Mouse (Mus musculus): ENCODE results near the gene Fkbp1b. TPM values are rescaled to one million over a fixed set of nuclear protein-coding genes. Genes with fewer than 3 reads are reported as not detected.
"Not testable (repeated sequence)": the region's sequence is repeated elsewhere in the genome, so short reads cannot be mapped to it uniquely, and the experiment has no call there.

Fkbp1b gene
- polyA plus RNA-seq, 1 experiment from 2014 or later = 3.6 TPM

GRCm38 (mm10) chr12:4840010-4840409 lies 1.4 kb downstream of the Fkbp1b start:
- ATAC-seq (ENCODE audit: low read depth) = no peak
- no peak overlapping the region for H3K9ac ChIP-seq (ENCODE audit: low read depth, low read length)

GRCm38 (mm10) chr12:4836959-4837358 lies 4.4 kb downstream of the Fkbp1b start:
- Histone ChIP-seq H3K27ac (ENCODE audit: low read length) (no peak overlapping the region), H3K4me3 (ENCODE audit: low read depth, low read length) (no peak overlapping the region), H3K4me1 (ENCODE audit: control insufficient read depth, low read depth, low read length) (peaks cover 14% of the 10 kb centered on the region), H3K9me3 (replicated peaks; ENCODE audit: control insufficient read depth, low read length) (no peaks in the 10 kb centered on the region), H3K9ac (ENCODE audit: low read depth, low read length) (no peak overlapping the region), H3K4me2 (ENCODE audit: low read depth, low read length) (no peak overlapping the region), H3K27me3 (ENCODE audit: control insufficient read depth, insufficient read depth, low read depth, low read length) (peaks cover 10% of the 10 kb centered on the region), H3K36me3 (ENCODE audit: control insufficient read depth, insufficient read depth) (no peaks in the 10 kb centered on the region; the same call in 1 of the 2 replicates)
- 47% methylated on average over 4 of the region's 4 CpGs for WGBS (ENCODE audit: insufficient replicate concordance)
- no peak for ATAC-seq (ENCODE audit: low read depth)

More at GRCm38 (mm10) chr12:4840010-4840409, 1.4 kb downstream of the Fkbp1b start:
- 19% methylated on average over 6 of the region's 6 CpGs for WGBS (ENCODE audit: insufficient replicate concordance)
- Histone ChIP-seq H3K4me2 (ENCODE audit: low read depth, low read length) (peak overlapping the region; percentile 96), H3K27me3 (ENCODE audit: control insufficient read depth, insufficient read depth, low read depth, low read length) (peaks cover 17% of the 10 kb centered on the region), H3K4me1 (ENCODE audit: control insufficient read depth, low read depth, low read length) (peaks cover 21% of the 10 kb centered on the region), H3K9me3 (replicated peaks; ENCODE audit: control insufficient read depth, low read length) (no peaks in the 10 kb centered on the region), H3K4me3 (ENCODE audit: low read depth, low read length) (peak overlapping the region; percentile 73), H3K27ac (ENCODE audit: low read length) (no peak overlapping the region), H3K36me3 (ENCODE audit: control insufficient read depth, insufficient read depth) (no peaks in the 10 kb centered on the region)

- H3K27ac ChIP-seq (ENCODE audit: low read length) = no peak overlapping the region
- H3K4me1 ChIP-seq (ENCODE audit: control insufficient read depth, low read depth, low read length) = no peaks in the 10 kb centered on the region
- H3K9me3 ChIP-seq (replicated peaks; ENCODE audit: control insufficient read depth, low read length) = no peaks in the 10 kb centered on the region
- no peak overlapping the region for H3K9ac ChIP-seq (ENCODE audit: low read depth, low read length)
- H3K36me3 ChIP-seq (ENCODE audit: control insufficient read depth, insufficient read depth) = peaks cover 16% of the 10 kb centered on the region
- ATAC-seq (ENCODE audit: low read depth) = no peak
- H3K4me3 ChIP-seq (ENCODE audit: low read depth, low read length) = no peak overlapping the region
- 83% methylated on average over 3 of the region's 3 CpGs for WGBS (ENCODE audit: insufficient replicate concordance)
- H3K4me2 ChIP-seq (ENCODE audit: low read depth, low read length) = no peak overlapping the region
- no peaks in the 10 kb centered on the region for H3K27me3 ChIP-seq (ENCODE audit: control insufficient read depth, insufficient read depth, low read depth, low read length)
These were observed 14.1 kb downstream of the Fkbp1b start for GRCm38 (mm10) chr12:4827256-4827655.

GRCm38 (mm10) chr12:4817361-4818101 lies 23.9 kb downstream of the Fkbp1b start, which contains the start of gene Sf3b6:
Sf3b6 (plus strand) TSS chr12:4817544.
- peak within 1 kb of the TSS; percentile 94 for H3K27ac ChIP-seq (ENCODE audit: low read length)
- peak; percentile 97 for ATAC-seq (ENCODE audit: low read depth)
- WGBS (ENCODE audit: insufficient replicate concordance) = under 1% methylated on average over 49 of the region's 49 CpGs
- H3K9me3 ChIP-seq (replicated peaks; ENCODE audit: control insufficient read depth, low read length) = no peaks in the 10 kb centered on the region
- H3K4me2 ChIP-seq (ENCODE audit: low read depth, low read length) = peak within 1 kb of the TSS; percentile 85
- H3K27me3 ChIP-seq (ENCODE audit: control insufficient read depth, insufficient read depth, low read depth, low read length) = no peaks in the 10 kb centered on the region; the same call in 1 of the 2 replicates
- H3K36me3 ChIP-seq (ENCODE audit: control insufficient read depth, insufficient read depth) = peaks cover 14% of the 10 kb centered on the region
- H3K4me3 ChIP-seq (ENCODE audit: low read depth, low read length) = peak within 1 kb of the TSS; percentile 98
- peaks cover 16% of the 10 kb centered on the region for H3K4me1 ChIP-seq (ENCODE audit: control insufficient read depth, low read depth, low read length)
- H3K9ac ChIP-seq (ENCODE audit: low read depth, low read length) = peak within 1 kb of the TSS; percentile 87

GRCm38 (mm10) chr12:4816680-4817360 lies 24.6 kb downstream of the Fkbp1b start:
- peak overlapping the region; percentile 87 for H3K27ac ChIP-seq (ENCODE audit: low read length)
- H3K4me2 ChIP-seq (ENCODE audit: low read depth, low read length) = peak overlapping the region; percentile 84
- ATAC-seq (ENCODE audit: low read depth) = no peak
- WGBS (ENCODE audit: insufficient replicate concordance) = 8% methylated on average over 24 of the region's 24 CpGs
- H3K4me3 ChIP-seq (ENCODE audit: low read depth, low read length) = peak overlapping the region; percentile 98
- no peaks in the 10 kb centered on the region for H3K9me3 ChIP-seq (replicated peaks; ENCODE audit: control insufficient read depth, low read length)
- H3K4me1 ChIP-seq (ENCODE audit: control insufficient read depth, low read depth, low read length) = peaks cover 16% of the 10 kb centered on the region
- H3K27me3 ChIP-seq (ENCODE audit: control insufficient read depth, insufficient read depth, low read depth, low read length) = no peaks in the 10 kb centered on the region; the same call in 1 of the 2 replicates
- H3K9ac ChIP-seq (ENCODE audit: low read depth, low read length) = peak overlapping the region; percentile 81
- peaks cover 13% of the 10 kb centered on the region for H3K36me3 ChIP-seq (ENCODE audit: control insufficient read depth, insufficient read depth)

- no peaks in the 10 kb centered on the region for H3K36me3 ChIP-seq (ENCODE audit: control insufficient read depth, insufficient read depth)
- no peak overlapping the region for H3K9ac ChIP-seq (ENCODE audit: low read depth, low read length)
- H3K4me3 ChIP-seq (ENCODE audit: low read depth, low read length) = no peak overlapping the region
- ATAC-seq (ENCODE audit: low read depth) = no peak
- H3K4me1 ChIP-seq (ENCODE audit: control insufficient read depth, low read depth, low read length) = peaks cover 11% of the 10 kb centered on the region
- no peaks in the 10 kb centered on the region; the same call in 1 of the 2 replicates for H3K27me3 ChIP-seq (ENCODE audit: control insufficient read depth, insufficient read depth, low read depth, low read length)
- no peak overlapping the region for H3K4me2 ChIP-seq (ENCODE audit: low read depth, low read length)
- WGBS (ENCODE audit: insufficient replicate concordance) = 69% methylated on average over 4 of the region's 4 CpGs
- no peaks in the 10 kb centered on the region for H3K9me3 ChIP-seq (replicated peaks; ENCODE audit: control insufficient read depth, low read length)
- H3K27ac ChIP-seq (ENCODE audit: low read length) = no peak overlapping the region
These were observed 27.8 kb downstream of the Fkbp1b start for GRCm38 (mm10) chr12:4813636-4814035.

- ATAC-seq (ENCODE audit: low read depth) = no peak
- Histone ChIP-seq H3K27ac (ENCODE audit: low read length) (no peak overlapping the region), H3K4me2 (ENCODE audit: low read depth, low read length) (no peak overlapping the region), H3K4me1 (ENCODE audit: control insufficient read depth, low read depth, low read length) (peaks cover 4% of the 10 kb centered on the region), H3K36me3 (ENCODE audit: control insufficient read depth, insufficient read depth) (no peaks in the 10 kb centered on the region), H3K4me3 (ENCODE audit: low read depth, low read length) (no peak overlapping the region), H3K9ac (ENCODE audit: low read depth, low read length) (no peak overlapping the region), H3K27me3 (ENCODE audit: control insufficient read depth, insufficient read depth, low read depth, low read length) (no peaks in the 10 kb centered on the region; the same call in 1 of the 2 replicates), H3K9me3 (replicated peaks; ENCODE audit: control insufficient read depth, low read length) (no peaks in the 10 kb centered on the region)
- 58% methylated on average over 3 of the region's 3 CpGs for WGBS (ENCODE audit: insufficient replicate concordance)
These were observed 29.7 kb downstream of the Fkbp1b start for GRCm38 (mm10) chr12:4811705-4812104.

GRCm38 (mm10) chr12:4811036-4811435 lies 30.4 kb downstream of the Fkbp1b start:
- Histone ChIP-seq H3K4me3 (ENCODE audit: low read depth, low read length) (no peak overlapping the region), H3K9ac (ENCODE audit: low read depth, low read length) (no peak overlapping the region), H3K4me2 (ENCODE audit: low read depth, low read length) (no peak overlapping the region), H3K4me1 (ENCODE audit: control insufficient read depth, low read depth, low read length) (no peaks in the 10 kb centered on the region), H3K36me3 (ENCODE audit: control insufficient read depth, insufficient read depth) (no peaks in the 10 kb centered on the region), H3K27me3 (ENCODE audit: control insufficient read depth, insufficient read depth, low read depth, low read length) (no peaks in the 10 kb centered on the region; the same call in 1 of the 2 replicates), H3K9me3 (replicated peaks; ENCODE audit: control insufficient read depth, low read length) (no peaks in the 10 kb centered on the region), H3K27ac (ENCODE audit: low read length) (no peak overlapping the region)
- no peak for ATAC-seq (ENCODE audit: low read depth)
- WGBS (ENCODE audit: insufficient replicate concordance) = 52% methylated on average over 4 of the region's 4 CpGs

GRCm38 (mm10) chr12:4797471-4797870 lies 43.9 kb downstream of the Fkbp1b start:
- H3K36me3 ChIP-seq (ENCODE audit: control insufficient read depth, insufficient read depth); H3K9ac ChIP-seq (ENCODE audit: low read depth, low read length); H3K4me2 ChIP-seq (ENCODE audit: low read depth, low read length); H3K9me3 ChIP-seq (replicated peaks; ENCODE audit: control insufficient read depth, low read length); H3K27ac ChIP-seq (ENCODE audit: low read length); ATAC-seq (ENCODE audit: low read depth); H3K4me3 ChIP-seq (ENCODE audit: low read depth, low read length); H3K27me3 ChIP-seq (ENCODE audit: control insufficient read depth, insufficient read depth, low read depth, low read length); H3K4me1 ChIP-seq (ENCODE audit: control insufficient read depth, low read depth, low read length): not testable (repeated sequence)
- 62% methylated on average over 6 of the region's 6 CpGs for WGBS (ENCODE audit: insufficient replicate concordance)

Measured in liver, embryonic 16.5 days (tissue).